Mouse (Mus musculus) urinary bladder, postnatal 4 days (tissue): ENCODE results near the gene Theg.

Source experiments
- DNase-seq, 2 experiments: peaks; one replicate each; pipeline ENCODE4 v3.0.0; 2021 to 2022; ENCODE audit warnings: low spot score in 2 of 2

Theg gene

DNA sequence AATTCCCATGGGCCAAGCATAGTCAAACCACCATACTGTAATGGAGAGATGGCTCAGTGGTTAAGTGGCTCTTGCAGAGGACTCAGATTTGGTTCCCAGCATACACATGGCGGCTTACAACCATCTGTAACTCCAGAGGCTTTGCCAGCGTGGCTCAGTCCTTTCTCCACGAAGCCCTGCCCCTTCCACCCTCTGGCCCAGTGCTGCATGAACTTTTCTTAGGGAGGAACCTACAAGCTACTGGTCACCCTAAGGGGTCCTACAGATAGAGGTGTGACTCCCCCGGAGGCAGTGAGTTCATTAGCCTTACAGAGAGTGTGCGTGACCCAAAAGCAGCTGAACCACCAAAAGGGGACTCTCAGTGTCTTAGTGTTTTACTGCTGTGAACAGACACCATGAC is 30.2 kb downstream of the Theg start:
- no peak for DNase-seq

DNA sequence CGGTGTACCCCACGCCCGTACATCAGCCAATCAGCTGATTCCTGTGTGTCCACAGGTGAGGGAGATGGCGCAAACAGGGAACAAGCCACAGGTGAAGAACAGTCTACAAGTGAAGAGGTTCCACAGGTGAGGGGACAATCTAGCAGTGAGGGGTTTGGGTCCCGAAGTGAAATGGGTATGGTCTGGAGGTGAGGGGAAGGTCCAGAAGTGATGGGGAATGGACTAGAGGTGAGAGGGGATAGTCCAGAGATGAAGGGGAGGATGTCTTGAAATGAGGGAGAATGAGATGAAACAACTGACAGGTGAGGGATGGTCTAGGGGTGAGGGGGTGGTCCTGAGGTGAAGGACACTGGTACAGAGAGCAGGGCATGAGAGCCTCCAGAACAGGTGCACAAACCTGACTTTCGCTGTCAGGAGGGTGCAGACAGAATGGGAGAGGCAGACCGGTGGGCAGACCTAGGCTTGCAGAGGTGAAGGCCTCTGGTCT is 31.9 kb downstream of the Theg start:
- DNase-seq = no peak

DNA sequence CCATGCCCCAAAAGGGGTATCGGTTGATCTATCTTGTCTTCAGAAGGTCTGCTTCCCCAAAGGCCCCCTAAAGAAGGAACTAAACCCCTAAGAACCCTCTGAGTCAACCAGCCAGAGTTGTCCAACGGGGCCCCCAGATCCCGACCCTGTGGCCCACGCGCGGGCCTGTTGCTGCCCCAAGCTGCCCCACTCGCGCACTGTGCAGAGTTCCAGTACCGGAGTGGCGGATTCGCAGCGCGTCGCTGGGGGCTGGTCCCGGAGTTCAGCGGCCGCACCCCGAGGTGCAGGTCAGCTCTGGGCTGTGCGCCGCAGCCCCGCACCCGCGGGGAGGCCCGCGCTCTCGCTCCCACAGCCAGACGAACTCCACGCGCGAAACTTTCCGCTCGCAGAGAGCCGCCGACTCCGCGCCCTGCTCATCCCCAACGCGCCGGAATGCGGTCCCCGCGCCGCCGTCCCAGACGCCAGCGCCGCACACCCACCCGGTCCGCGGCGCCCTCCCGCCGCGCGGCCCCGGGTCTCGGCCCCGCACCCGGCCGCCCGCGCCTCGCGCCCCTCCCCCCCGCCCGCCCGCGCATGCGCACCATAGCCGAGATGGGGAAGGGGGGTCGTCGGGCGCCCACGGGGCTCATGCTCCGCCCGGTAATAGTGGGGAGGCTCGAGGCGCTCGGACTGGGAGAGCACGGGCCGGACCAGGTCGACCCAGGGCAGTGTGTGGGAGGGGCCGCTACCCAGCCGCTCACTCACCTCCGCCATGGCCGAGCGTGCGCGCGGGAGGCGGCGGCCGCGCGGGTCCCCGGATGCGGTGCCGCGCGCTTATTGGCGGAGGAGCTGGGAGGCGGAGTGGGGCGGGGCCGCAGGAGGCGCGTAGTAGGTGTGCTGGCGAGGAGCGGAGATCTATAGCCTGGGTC is 32.5 kb downstream of the Theg start, which contains the start of gene Mier2:
Mier2 (minus strand) TSS at position 870 of the 908 bp plus-strand sequence.
- DNase-seq = peak; percentile 78

- DNase-seq = no peak
These were observed 33.4 kb downstream of the Theg start for GRCm38 (mm10) chr10:79553691-79554090.

DNA sequence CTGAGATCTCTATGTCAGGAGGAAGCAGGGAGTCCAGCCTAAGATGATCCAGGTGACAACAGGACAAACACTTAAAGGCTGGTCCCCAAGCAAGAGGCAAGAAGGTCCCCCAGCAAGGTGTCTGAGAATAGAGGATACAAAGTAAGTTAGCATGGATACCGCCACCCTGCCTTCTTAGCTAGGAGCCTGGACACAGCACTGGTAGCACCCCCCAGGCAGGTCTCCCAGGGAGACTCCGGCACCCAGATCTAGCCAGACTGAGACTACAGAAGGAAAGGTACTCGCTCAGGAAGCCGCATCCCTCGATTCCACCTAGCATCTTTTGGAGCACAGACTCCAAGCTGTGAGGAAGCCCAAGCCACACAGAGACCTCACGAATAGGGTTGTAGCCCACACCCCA is 34.0 kb downstream of the Theg start:
- no peak for DNase-seq

GRCm38 (mm10) chr10:79552531-79552930 is 34.6 kb downstream of the Theg start:
- no peak for DNase-seq

- no peak for DNase-seq
These were observed 36.8 kb downstream of the Theg start for GRCm38 (mm10) chr10:79550366-79550765.

DNA sequence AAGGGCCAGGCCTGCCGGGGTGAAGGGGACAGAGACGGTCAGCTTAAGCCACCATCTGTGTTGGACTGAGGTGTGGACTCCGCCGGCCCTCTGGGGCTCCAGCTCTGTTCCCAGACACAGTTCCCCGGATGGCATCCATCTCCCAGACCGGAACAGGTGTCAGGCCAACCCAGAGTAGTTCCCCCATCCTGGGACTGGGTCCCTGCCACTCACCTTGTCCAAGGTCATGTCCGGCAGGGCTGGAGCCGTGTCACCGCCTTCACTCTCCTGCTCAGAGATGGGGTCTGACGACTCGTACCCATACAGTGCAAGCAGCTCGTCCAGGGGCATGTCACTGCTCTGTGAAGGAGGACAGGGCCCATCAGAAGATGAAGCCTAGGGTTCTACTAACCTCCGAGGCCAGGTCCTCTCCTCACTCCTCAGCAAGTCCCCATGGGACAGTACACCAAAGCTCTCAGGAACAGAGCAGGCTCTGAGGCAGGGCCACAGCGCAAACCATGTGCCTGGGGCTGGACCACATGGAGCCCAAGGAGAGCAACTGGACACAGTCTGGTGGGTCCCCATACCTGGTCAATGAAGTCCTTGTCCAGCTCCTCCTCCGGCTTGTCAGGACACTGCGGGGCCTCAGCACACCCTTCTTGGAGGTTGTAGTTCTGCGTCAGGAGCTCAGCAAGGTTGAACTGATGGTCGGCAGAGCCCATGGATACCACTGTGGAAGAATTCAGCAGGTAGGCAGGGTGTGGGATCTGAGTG is 38.0 kb downstream of the Theg start:
- DNase-seq = no peak

DNA sequence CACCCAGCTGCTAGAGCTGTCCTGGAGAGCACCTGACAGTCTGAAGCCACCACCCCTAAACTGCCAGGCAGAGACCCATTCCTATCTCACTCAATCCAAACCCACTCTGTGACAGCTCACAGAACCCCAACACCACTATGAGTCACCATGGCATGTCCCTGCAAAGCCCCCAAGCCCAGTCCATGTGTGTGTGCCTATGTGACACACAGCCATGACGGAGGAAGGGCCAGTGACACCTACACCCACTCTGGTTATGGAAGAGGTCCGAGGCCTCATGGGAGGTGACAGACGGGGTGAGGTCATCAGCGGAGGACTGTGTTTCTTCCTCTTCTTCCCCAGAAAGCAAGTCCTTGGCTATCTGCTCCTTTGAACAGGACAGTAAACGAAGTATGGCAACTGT is 38.6 kb downstream of the Theg start:
- DNase-seq = no peak

DNA sequence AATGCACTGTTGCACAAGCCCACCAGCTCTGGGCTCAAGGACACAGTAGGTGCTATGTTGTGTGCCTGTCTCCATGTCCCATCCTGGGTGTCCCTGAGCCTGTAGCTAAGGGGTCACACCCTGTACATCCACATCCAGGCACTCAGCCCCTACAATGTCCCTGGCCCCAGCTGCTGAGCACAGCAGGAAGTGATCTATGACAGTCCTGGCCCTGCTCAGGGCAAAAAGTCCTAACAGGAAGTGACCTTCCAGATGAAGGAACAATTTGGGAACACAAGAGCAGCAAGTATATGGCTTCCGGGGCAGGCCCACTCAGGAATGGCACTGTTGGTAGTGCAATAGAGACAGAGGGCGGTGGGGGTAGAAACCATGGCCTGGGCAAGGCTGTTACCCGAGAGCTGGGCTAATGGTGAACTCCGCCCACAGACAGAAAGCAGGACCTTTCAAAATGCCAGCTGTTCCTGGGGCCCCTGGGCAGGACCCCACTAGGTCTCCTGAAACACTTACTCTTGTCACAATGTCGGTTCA is 39.9 kb downstream of the Theg start:
- DNase-seq = no peak

DNA sequence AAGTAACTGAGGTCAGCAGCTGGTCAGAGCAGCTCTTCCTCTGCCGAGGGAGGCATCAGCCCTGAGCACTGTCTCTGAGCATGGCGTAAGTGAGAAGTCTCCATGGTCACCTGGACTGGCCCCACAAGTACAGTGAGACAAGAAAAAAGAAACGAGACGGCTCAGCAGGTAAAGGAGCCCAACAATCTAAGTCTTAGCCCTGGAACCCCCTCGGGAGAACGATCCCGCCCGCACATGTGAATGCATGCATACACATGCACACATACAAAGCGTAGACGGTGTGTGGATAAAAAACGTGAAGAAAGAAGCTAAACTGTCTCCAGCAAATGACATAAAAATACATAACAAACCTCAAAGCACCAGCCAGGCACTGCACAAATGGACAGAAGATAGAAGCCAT is 40.6 kb downstream of the Theg start:
- DNase-seq = no peak

GRCm38 (mm10) chr10:79545891-79546290 is 41.2 kb downstream of the Theg start:
- no peak for DNase-seq

- DNase-seq = no peak
These were observed 42.5 kb downstream of the Theg start for GRCm38 (mm10) chr10:79544631-79545030.

GRCm38 (mm10) chr10:79543884-79544597 is 43.1 kb downstream of the Theg start:
- no peak for DNase-seq

DNA sequence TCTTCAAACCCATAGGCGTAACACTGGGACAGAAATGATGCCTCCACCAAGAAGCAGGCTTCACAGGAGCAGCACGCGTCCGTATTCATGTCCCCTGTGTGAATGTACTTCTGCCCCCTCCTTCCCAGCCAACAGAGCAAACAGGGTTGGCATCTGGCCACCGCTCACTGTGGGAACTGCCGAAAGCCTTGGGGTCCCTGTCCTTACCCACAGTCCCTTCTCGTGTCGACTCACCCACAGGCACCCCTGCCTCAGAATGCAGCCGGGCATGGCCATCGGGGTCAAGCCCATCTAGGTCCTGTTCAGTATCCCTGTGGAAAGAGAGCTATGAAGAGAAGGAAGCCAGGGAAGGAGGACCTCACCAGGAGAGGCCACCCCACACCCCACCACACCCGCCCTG is 45.0 kb downstream of the Theg start:
- DNase-seq = peak in 1 of 2 experiments; percentile 59

DNA sequence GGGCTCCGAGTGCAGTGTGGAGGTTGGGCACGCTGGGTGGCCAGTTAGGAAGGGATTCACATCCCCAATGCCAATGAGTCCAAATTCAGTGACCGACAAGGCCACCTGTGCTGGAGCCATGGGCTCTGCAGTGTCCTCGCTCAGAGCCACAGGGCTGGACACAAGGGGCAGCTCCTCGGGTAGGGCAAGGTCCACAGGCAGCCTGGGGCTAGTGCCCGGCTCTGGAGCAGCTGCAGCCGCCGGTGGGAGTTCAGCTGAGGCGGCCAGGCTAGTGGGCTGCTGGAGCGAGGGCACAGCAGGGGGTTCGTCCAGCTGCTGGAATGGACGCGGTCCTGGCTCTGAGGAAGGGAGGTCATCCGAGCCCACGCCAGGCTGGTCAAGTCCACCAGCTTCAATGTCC is 45.6 kb downstream of the Theg start:
- peak in 1 of 2 experiments; percentile 49 for DNase-seq

DNA sequence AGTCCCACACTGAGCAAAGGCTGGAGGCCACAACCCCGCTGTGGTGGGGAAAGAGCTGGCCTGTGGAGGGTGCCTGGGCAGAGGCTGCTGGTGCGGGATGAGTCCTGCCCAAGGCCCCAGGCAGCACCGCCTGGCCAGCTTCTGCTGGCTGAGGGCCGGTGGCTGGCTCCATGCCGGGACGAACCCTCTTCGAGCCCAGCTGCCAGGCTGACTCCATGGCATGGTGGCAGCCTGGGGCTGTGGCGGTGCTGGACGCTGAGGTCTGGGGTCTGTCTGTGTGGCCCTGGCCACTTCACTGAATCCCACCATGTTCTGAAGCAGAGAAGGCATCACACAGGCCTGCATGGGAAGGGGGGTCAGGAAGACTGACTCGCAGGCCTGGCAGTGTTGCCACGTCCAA is 46.4 kb downstream of the Theg start:
- peak in 1 of 2 experiments; percentile 56 for DNase-seq

DNA sequence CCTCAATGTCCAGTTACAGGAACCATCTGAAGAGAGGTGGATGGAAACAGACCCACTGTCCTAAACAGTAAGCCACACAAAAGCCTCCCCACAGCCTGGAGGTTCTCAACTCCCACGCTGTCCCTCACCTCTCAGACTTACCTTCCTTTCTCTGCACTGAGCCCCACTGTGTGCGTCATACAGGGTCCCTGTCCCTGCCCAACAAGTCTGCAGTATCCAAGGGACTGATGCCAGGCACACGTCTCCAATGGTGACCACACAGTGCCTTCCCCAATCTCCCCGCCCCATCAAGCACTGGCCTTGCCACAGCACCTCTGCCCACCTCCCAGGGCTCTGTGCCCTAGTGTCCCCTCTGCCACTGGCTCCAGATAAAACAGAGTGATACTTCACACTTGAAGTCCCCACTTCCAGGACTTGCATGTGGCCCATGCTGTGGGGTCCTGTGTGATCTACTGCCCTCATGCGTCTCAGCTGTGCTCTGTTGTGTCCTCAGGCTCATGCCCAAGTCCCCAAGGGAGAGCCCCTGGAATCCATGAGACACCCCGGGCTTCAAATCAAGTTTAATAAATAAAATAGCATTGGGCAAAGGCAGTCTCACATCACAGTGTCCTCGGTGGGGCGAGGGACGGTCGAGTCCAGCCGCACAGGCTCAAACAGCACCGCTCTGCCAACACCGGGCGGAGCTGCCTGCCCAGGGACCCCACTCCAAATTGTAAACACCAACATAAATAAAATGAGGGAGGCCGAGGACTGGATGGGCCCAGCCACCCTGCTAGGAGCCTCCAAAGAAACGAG is 47.2 kb downstream of the Theg start:
- peak in 1 of 2 experiments; percentile 51 for DNase-seq

- peak in 1 of 2 experiments; percentile 35 for DNase-seq
These were observed 48.3 kb downstream of the Theg start for GRCm38 (mm10) chr10:79538873-79539272.

- DNase-seq = peak in 1 of 2 experiments; percentile 44
These were observed 48.8 kb downstream of the Theg start for GRCm38 (mm10) chr10:79538323-79538722.

GRCm38 (mm10) chr10:79537781-79538180 is 49.4 kb downstream of the Theg start:
- DNase-seq = peak in 1 of 2 experiments; percentile 34
